Comparison of ENCODE assay signal across 7 mouse cellular contexts in genomic region chr2:33658602-33659287, GRCm38 (mm10). TPM values are rescaled to one million over a fixed set of nuclear protein-coding genes. Genes with fewer than 3 reads are reported as not detected.
DNase-seq lines count a peak whose midpoint lies in the region; ATAC-seq lines count a peak whose summit lies in the region.

No protein-coding gene starts in this region.

- no peaks in the 10 kb centered on the region for H3K9me3 ChIP-seq in midbrain, embryonic 10.5 days (replicated peaks)
- H3K9me3 ChIP-seq in midbrain, embryonic 15.5 days, result no peaks in the 10 kb centered on the region
- no peaks in the 10 kb centered on the region for H3K9me3 ChIP-seq in forebrain, embryonic 16.5 days (ENCODE audit: control insufficient read depth, low read length)
- H3K9me3 ChIP-seq in liver, embryonic 13.5 days (replicated peaks), result no peaks in the 10 kb centered on the region

- H3K4me3 ChIP-seq in midbrain, embryonic 10.5 days, result peak overlapping the region; percentile 30
- no peak overlapping the region for H3K4me3 ChIP-seq in midbrain, embryonic 15.5 days
- H3K4me3 ChIP-seq in forebrain, embryonic 16.5 days (replicated peaks; ENCODE audit: low read length), result no peak overlapping the region
- H3K4me3 ChIP-seq in liver, embryonic 13.5 days (replicated peaks), result peak overlapping the region; percentile 28; the same call in 1 of the 2 replicates

- no peak overlapping the region; the same call in 1 of the 2 replicates for H3K4me2 ChIP-seq in midbrain, embryonic 15.5 days
- H3K4me2 ChIP-seq in forebrain, embryonic 16.5 days (ENCODE audit: low read length), result peak overlapping the region; percentile 28; the same call in 1 of the 2 replicates
- H3K4me2 ChIP-seq in liver, embryonic 13.5 days, result peak overlapping the region; percentile 45

- DNase-seq in midbrain, embryonic 10.5 days (ENCODE audit: low spot score), result no peak
- DNase-seq in liver, embryonic 13.5 days, result no peak
- DNase-seq in spleen, postnatal 10 days (ENCODE audit: low spot score in 2 of 2), result no peak
- DNase-seq in frontal cortex, postnatal 36 days (ENCODE audit: low spot score in 2 of 2), result no peak

- WGBS in midbrain, embryonic 10.5 days, result 52% methylated on average over 12 of the region's 12 CpGs
- WGBS in midbrain, embryonic 15.5 days, result 46% methylated on average over 12 of the region's 12 CpGs
- 45% methylated on average over 11 of the region's 12 CpGs for WGBS in forebrain, embryonic 16.5 days
- 29% methylated on average over 12 of the region's 12 CpGs for WGBS in liver, embryonic 13.5 days (ENCODE audit: insufficient replicate concordance)

- H3K4me1 ChIP-seq in midbrain, embryonic 10.5 days, result peaks cover 12% of the 10 kb centered on the region
- H3K4me1 ChIP-seq in midbrain, embryonic 15.5 days, result 0 out of 2 replicates have a peak, but pooled peaks cover 6% of the 10 kb centered on the region
- H3K4me1 ChIP-seq in forebrain, embryonic 16.5 days (replicated peaks; ENCODE audit: control insufficient read depth, insufficient read depth, low read length), result peaks cover 4% of the 10 kb centered on the region; the same call in 1 of the 2 replicates
- H3K4me1 ChIP-seq in liver, embryonic 13.5 days (replicated peaks), result 0 out of 2 replicates have a peak, but pooled peaks cover 4% of the 10 kb centered on the region

- H3K27me3 ChIP-seq in midbrain, embryonic 10.5 days (ENCODE audit: low read depth, poor library complexity, severe bottlenecking), result peaks cover 10% of the 10 kb centered on the region
- H3K27me3 ChIP-seq in midbrain, embryonic 15.5 days (replicated peaks), result no peaks in the 10 kb centered on the region
- no peaks in the 10 kb centered on the region for H3K27me3 ChIP-seq in forebrain, embryonic 16.5 days (replicated peaks; ENCODE audit: control insufficient read depth, insufficient read depth, low read length)
- H3K27me3 ChIP-seq in liver, embryonic 13.5 days, result 0 out of 2 replicates have a peak, but pooled peaks cover 3% of the 10 kb centered on the region

- H3K27ac ChIP-seq in midbrain, embryonic 10.5 days (replicated peaks), result 0 out of 2 replicates have a peak overlapping the region, but pooled peaks have one; percentile 23
- H3K27ac ChIP-seq in midbrain, embryonic 15.5 days, result no peak overlapping the region
- no peak overlapping the region for H3K27ac ChIP-seq in forebrain, embryonic 16.5 days (ENCODE audit: low read length)
- no peak overlapping the region for H3K27ac ChIP-seq in liver, embryonic 13.5 days

- ATAC-seq in midbrain, embryonic 15.5 days (replicated peaks), result no peak
- ATAC-seq in forebrain, embryonic 16.5 days, result no peak
- ATAC-seq in liver, embryonic 13.5 days (ENCODE audit: low read depth), result no peak
- ATAC-seq in frontal cortex, adult (ENCODE audit: low TSS enrichment), result no peak

- no peak overlapping the region for H3K9ac ChIP-seq in midbrain, embryonic 15.5 days
- H3K9ac ChIP-seq in forebrain, embryonic 16.5 days (replicated peaks; ENCODE audit: low read depth, low read length), result no peak overlapping the region
- H3K9ac ChIP-seq in liver, embryonic 13.5 days, result no peak overlapping the region

- no peaks in the 10 kb centered on the region for H3K36me3 ChIP-seq in midbrain, embryonic 10.5 days
- H3K36me3 ChIP-seq in midbrain, embryonic 15.5 days (replicated peaks), result no peaks in the 10 kb centered on the region
- no peaks in the 10 kb centered on the region for H3K36me3 ChIP-seq in forebrain, embryonic 16.5 days (ENCODE audit: control insufficient read depth, insufficient read depth)
- H3K36me3 ChIP-seq in liver, embryonic 13.5 days, result no peaks in the 10 kb centered on the region

RNA-seq across cellular contexts. Expression of gene Lmx1b, which starts 18.4 kb away (rescaled TPM):
- 2.7 and 3.1 TPM in 2 replicates for polyA plus RNA-seq in midbrain, embryonic 10.5 days (2016; fragmentation: Nextera tagmentation; extraction: Ambion mirVana)
- polyA plus RNA-seq in midbrain, embryonic 15.5 days (2015; fragmentation: Nextera tagmentation; extraction: Ambion mirVana), result 1.5 and 1.7 TPM in 2 replicates
- polyA plus RNA-seq in forebrain, embryonic 16.5 days (2015; fragmentation: Nextera tagmentation; extraction: Ambion mirVana), result not detected in 2 replicates
- not detected in 2 replicates for polyA plus RNA-seq in liver, embryonic 13.5 days (2015; fragmentation: Nextera tagmentation; extraction: Ambion mirVana)

Comparison
In these comparisons a context has a peak if more than half of its experiments do, and no peak if none do; other contexts are left out.
1. H3K4me3 ChIP-seq: peak in midbrain, embryonic 10.5 days (single experiment) and liver, embryonic 13.5 days (single experiment); none in midbrain, embryonic 15.5 days (single experiment) and forebrain, embryonic 16.5 days (single experiment).